Mouse (Mus musculus): ENCODE results near the gene Ankrd34b. TPM values are rescaled to one million over a fixed set of nuclear protein-coding genes. Genes with fewer than 3 reads are reported as not detected.

Gene Ankrd34b
- polyA plus RNA-seq, 1 experiment = 0.02 TPM

DNA sequence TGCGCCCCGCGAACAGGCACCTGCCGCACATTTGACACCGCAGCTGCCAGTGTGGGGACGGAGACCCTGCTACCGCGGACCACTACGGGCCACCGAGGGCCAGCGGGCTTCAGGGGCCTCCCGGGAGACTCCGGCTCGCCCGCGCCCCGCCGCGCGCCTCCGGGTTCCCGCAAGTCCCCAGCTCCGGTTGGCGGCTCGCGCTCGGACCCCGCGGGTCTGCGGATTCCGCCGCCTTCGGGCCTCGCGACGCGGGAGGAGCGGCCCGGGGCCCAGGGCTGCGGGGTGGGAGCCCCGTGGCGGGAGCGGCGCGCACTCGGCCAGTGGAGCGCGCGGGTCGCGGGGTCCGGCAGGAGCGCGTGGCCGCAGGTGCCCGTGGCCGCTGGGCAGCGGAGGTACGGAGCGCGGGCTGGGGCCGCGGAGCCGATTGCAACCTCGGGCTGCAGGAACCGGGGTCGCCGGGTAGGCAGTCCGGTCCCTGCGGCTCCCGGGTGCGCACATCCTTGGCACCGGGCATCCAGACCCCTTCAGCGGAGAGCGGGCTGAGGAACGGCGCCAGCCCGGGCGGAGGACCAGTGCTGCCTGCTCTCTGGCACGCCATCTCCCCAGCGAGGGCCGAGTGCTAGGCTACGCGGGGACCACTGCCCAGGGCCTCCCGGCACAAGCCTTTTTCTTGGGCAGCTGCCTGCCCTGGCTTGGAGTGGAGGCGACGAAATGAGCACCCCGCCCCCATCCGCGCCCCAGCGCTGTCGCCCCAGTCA lies 777 bp downstream of the Ankrd34b start:
- DNase-seq = no peak
- Histone ChIP-seq H3K4me1 (ENCODE audit: control insufficient read depth, insufficient read depth, low read length) (no peaks in the 10 kb centered on the region; the same call in 1 of the 2 replicates), H3K4me3 (replicated peaks; ENCODE audit: extremely low read depth, low read depth, low read length) (peak overlapping the region; percentile 28)
- WGBS = 2% methylated on average over 92 of the region's 92 CpGs
- no peak for TF ChIP-seq CTCF (IDR thresholded peaks at IDR 0.05; ENCODE audit: insufficient read depth, low read length)
- TF ChIP-seq POLR2A (IDR thresholded peaks at IDR 0.05; ENCODE audit: borderline replicate concordance, extremely low read depth, low read depth, low read length) = no peak

DNA sequence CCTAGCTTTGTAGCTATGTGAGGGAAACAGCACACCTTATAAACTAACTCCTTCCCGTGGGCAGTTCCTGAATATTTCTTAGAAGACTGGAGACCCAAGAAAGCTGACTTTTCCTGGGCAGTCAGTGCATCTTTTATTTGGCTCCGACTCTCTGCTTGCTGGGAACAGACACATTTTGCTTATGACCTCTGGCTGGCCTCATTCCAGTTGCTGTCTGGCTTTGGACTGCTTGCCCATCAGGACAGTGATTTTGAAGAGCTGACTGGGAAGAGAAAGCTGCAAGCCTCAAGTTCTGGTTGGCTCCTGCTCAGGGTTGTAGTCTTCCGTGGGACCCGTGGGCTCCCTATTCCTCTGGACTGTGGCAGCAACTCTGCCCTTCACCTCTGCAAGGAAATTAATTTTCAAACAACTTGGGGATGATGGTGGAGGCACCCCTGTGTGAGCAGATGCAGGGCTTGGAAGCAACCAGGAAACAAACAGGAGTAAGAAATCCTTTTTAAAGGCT lies 1.7 kb downstream of the Ankrd34b start:
- TF ChIP-seq CTCF (IDR thresholded peaks at IDR 0.05; ENCODE audit: insufficient read depth, low read length) (no peak), POLR2A (IDR thresholded peaks at IDR 0.05; ENCODE audit: borderline replicate concordance, extremely low read depth, low read depth, low read length) (no peak)
- WGBS = 45% methylated on average over 4 of the region's 4 CpGs
- Histone ChIP-seq H3K4me3 (replicated peaks; ENCODE audit: extremely low read depth, low read depth, low read length) (no peak overlapping the region), H3K4me1 (ENCODE audit: control insufficient read depth, insufficient read depth, low read length) (no peaks in the 10 kb centered on the region; the same call in 1 of the 2 replicates)
- DNase-seq = no peak

DNA sequence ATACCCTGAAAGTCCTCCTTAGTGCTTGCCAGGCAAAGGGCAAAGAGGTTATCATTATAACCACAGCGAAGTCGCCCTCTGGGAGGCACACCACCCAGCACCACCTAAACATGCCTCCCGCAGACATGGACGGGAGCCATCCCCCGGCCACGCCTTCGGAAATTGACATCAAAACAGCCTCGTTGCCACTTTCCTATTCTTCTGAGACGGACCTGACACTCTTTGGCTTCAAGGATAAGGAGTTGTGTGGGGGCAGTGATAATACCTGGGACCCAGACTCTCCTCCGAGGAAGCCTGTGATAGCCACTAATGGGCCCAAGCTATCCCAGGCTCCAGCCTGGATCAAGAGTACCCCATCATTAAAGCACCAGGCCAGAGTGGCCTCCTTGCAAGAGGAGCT lies 13.0 kb downstream of the Ankrd34b start:
- DNase-seq = no peak
- TF ChIP-seq CTCF (IDR thresholded peaks at IDR 0.05; ENCODE audit: insufficient read depth, low read length) (no peak), POLR2A (IDR thresholded peaks at IDR 0.05; ENCODE audit: borderline replicate concordance, extremely low read depth, low read depth, low read length) (no peak)
- 82% methylated on average over 10 of the region's 10 CpGs for WGBS
- no peaks in the 10 kb centered on the region for H3K4me1 ChIP-seq (ENCODE audit: control insufficient read depth, insufficient read depth, low read length)
- H3K4me3 ChIP-seq (replicated peaks; ENCODE audit: extremely low read depth, low read depth, low read length) = no peak overlapping the region

DNA sequence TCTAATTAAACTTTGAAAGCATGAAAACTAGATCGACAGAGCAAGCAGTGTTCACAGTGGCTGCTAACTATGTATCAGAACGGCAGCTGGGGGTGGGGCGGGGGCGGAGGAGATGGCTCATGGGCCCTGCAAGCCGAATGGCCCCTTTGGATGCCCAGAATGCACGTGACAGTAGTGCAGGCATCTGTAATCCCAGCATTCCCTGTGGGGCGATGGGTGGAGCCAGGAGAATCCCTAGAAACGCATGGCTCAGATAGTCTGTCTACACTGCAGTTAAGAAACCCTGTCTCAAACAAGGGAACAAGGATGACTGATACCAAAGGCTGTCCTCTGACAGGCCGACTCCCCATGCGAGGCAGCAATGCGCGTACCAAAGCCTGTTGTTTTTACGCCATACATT lies 14.6 kb downstream of the Ankrd34b start:
- no peak for TF ChIP-seq POLR2A (IDR thresholded peaks at IDR 0.05; ENCODE audit: borderline replicate concordance, extremely low read depth, low read depth, low read length)
- no peak for TF ChIP-seq CTCF (IDR thresholded peaks at IDR 0.05; ENCODE audit: insufficient read depth, low read length)
- H3K4me1 ChIP-seq (ENCODE audit: control insufficient read depth, insufficient read depth, low read length) = no peaks in the 10 kb centered on the region
- H3K4me3 ChIP-seq (replicated peaks; ENCODE audit: extremely low read depth, low read depth, low read length) = no peak overlapping the region
- DNase-seq = no peak
- WGBS = 77% methylated on average over 13 of the region's 13 CpGs

DNA sequence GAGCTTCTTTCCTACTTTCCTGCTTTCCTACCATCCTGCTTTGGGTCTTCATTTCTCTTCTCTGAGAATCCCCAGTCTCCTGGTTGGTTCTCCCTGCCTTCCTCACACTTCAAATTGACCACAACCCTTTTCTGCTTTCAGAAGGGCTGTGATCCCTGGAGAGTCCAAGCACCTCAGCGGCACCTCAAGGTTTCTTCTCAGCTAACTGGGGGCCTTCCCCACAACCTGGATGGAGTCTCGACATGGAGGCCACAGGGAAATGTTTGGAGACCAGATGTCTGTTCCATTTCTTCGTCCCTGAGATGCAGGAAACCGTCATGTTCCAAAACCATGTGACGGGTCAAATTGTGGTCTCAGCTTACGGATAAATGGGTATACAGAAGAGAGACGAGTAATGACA lies 21.2 kb downstream of the Ankrd34b start:
- TF ChIP-seq CTCF (IDR thresholded peaks at IDR 0.05; ENCODE audit: insufficient read depth, low read length) (no peak), POLR2A (IDR thresholded peaks at IDR 0.05; ENCODE audit: borderline replicate concordance, extremely low read depth, low read depth, low read length) (no peak)
- WGBS = 87% methylated on average over 7 of the region's 7 CpGs
- Histone ChIP-seq H3K4me3 (replicated peaks; ENCODE audit: extremely low read depth, low read depth, low read length) (no peak overlapping the region), H3K4me1 (ENCODE audit: control insufficient read depth, insufficient read depth, low read length) (no peaks in the 10 kb centered on the region)
- DNase-seq = no peak

DNA sequence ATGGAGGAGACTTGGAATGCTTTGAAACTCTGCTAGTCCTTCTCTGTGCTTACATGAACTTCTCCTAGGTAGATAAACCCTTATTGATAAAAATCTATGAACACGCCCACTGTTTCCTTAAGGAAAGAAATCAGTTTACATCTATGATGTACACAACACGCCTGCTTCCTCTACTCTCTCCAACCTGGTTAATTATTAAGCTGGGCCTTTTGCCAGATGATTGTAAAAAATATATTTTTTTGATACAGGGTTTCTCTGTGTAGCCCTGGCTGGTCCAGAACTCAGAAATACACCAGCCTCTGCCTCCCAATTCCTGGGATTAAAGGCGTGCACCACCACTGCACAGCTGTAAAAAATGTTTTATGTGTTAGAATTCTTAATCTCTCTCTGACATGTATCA lies 39.0 kb downstream of the Ankrd34b start:
- DNase-seq = no peak
- Histone ChIP-seq H3K4me1 (ENCODE audit: control insufficient read depth, insufficient read depth, low read length) (no peaks in the 10 kb centered on the region), H3K4me3 (replicated peaks; ENCODE audit: extremely low read depth, low read depth, low read length) (no peak overlapping the region)
- TF ChIP-seq POLR2A (IDR thresholded peaks at IDR 0.05; ENCODE audit: borderline replicate concordance, extremely low read depth, low read depth, low read length) = no peak
- 54% methylated on average over 3 of the region's 3 CpGs for WGBS

DNA sequence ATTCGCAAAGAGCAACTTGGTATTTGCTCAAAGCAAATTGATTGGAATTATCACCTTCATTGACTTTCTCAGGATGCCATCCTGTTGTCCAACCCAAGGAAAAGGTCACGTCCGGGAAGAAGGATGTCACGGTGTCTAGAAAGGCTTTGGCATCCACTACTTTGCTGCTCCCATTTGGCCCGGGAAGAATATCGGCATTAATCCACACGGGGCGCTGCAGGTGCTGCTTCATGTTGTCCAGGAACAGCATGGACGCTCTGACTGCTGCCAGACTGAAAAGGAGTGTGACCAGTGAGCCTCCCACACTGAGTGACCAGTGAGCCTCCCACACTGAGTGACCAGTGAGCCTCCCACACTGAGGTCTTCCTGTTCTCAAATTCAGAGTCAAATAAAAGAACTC lies 42.2 kb downstream of the Ankrd34b start:
- no peak for DNase-seq
- no peak for TF ChIP-seq POLR2A (IDR thresholded peaks at IDR 0.05; ENCODE audit: borderline replicate concordance, extremely low read depth, low read depth, low read length)
- TF ChIP-seq CTCF (IDR thresholded peaks at IDR 0.05; ENCODE audit: insufficient read depth, low read length) = no peak
- Histone ChIP-seq H3K4me3 (replicated peaks; ENCODE audit: extremely low read depth, low read depth, low read length) (no peak overlapping the region), H3K4me1 (ENCODE audit: control insufficient read depth, insufficient read depth, low read length) (no peaks in the 10 kb centered on the region)
- 79% methylated on average over 9 of the region's 9 CpGs for WGBS

DNA sequence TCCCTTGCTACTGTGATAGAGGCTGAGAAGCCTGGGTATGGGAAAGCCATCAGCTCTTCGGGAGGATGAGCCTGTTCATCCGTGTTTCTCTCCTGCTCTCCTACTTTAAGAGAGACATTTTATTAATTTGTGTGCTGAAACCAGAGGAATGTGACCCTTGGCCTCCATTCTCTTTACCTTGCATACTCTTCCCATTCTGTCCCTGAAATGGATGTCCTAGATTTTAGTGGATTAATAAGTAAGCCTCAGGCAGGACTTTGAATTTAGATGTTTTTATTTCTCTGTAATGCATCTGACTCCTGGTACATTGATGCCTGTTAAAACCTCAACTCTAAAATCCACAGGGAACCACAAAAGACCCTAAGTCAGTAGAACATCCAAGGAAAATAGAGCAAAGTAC lies 43.7 kb downstream of the Ankrd34b start:
- Histone ChIP-seq H3K4me3 (replicated peaks; ENCODE audit: extremely low read depth, low read depth, low read length) (no peak overlapping the region), H3K4me1 (ENCODE audit: control insufficient read depth, insufficient read depth, low read length) (no peaks in the 10 kb centered on the region)
- WGBS = 64% methylated on average over 2 of the region's 2 CpGs
- TF ChIP-seq POLR2A (IDR thresholded peaks at IDR 0.05; ENCODE audit: borderline replicate concordance, extremely low read depth, low read depth, low read length) (no peak), CTCF (IDR thresholded peaks at IDR 0.05; ENCODE audit: insufficient read depth, low read length) (no peak)
- DNase-seq = no peak

DNA sequence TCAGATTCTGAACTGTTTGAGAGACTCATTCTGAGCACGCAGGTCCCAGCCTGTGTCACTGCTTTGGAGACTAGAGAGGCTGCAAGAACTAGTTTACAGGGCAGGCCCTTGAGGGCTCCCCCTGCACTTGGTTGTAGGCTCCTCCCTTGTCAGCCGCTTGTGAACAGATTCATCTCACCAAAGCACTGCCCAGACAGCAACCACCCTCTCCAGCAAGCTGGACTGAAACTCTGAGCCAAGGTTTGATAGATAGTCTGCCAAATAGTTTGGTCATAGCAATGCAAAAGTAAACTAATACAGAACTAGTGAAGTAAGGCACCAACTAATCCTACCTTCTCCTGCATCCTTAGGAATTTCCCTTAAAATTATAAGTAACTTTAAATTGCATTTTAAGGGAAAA lies 44.5 kb downstream of the Ankrd34b start:
- no peak for DNase-seq
- WGBS = 49% methylated on average over 2 of the region's 2 CpGs
- TF ChIP-seq CTCF (IDR thresholded peaks at IDR 0.05; ENCODE audit: insufficient read depth, low read length) = no peak
- TF ChIP-seq POLR2A (IDR thresholded peaks at IDR 0.05; ENCODE audit: borderline replicate concordance, extremely low read depth, low read depth, low read length) = no peak
- H3K4me1 ChIP-seq (ENCODE audit: control insufficient read depth, insufficient read depth, low read length) = no peaks in the 10 kb centered on the region
- H3K4me3 ChIP-seq (replicated peaks; ENCODE audit: extremely low read depth, low read depth, low read length) = no peak overlapping the region

DNA sequence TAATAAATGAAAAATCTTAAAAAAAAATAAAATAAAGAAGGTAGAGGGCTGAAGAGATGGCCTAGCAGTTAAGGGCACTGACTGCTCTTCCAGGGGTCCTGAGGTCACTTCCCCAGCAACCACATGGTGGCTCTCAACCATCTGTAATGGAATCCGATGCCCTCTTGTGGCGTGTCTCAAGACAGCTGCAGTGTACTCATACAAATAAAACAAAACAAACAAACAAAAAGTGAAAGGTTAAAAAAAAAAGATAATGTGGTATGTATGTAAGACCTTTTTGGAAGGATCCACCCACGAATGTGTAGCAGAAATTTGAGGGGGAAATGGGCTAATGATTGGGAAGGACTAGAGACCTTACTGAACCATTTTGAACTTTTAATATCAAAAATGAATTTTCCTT lies 57.7 kb downstream of the Ankrd34b start:
- 5% methylated on average over 3 of the region's 3 CpGs for WGBS
- TF ChIP-seq CTCF (IDR thresholded peaks at IDR 0.05; ENCODE audit: insufficient read depth, low read length) (peak; percentile 55), POLR2A (IDR thresholded peaks at IDR 0.05; ENCODE audit: borderline replicate concordance, extremely low read depth, low read depth, low read length) (no peak)
- DNase-seq = peak; percentile 16
- Histone ChIP-seq H3K4me3 (replicated peaks; ENCODE audit: extremely low read depth, low read depth, low read length) (no peak overlapping the region), H3K4me1 (ENCODE audit: control insufficient read depth, insufficient read depth, low read length) (no peaks in the 10 kb centered on the region)
